ENCODE assay signal across 9 mouse cellular contexts in genomic region chr12:27599149-27599548, GRCm38 (mm10).
A peak's percentile ranks its signal among the peaks of the same experiment; 100 is the strongest.
DNase-seq lines count a peak whose midpoint lies in the region; TF ChIP-seq lines count a peak whose summit lies in the region.
"Had no signal": no experiment of that assay in that cellular context is flagged by ENCODE, and none has a peak within 500 bp of the region (broad histone marks: within the 10 kb centered on the region; RNA-seq: fewer than 3 reads in every experiment).

No protein-coding gene starts in this region.

- TF ChIP-seq CTCF in E14TG2a.4 (conservative IDR thresholded peaks at IDR 0.05; ENCODE audit: low read length): peak; percentile 57

- H3K27me3 ChIP-seq in E14TG2a.4 (ENCODE audit: insufficient read depth, low read length): no peaks in the 10 kb centered on the region; the same call in 1 of the 2 replicates
- H3K27me3 ChIP-seq: neural tube, embryonic 13.5 days had no signal

- H3K9me3 ChIP-seq in E14TG2a.4 (ENCODE audit: low read length): no peaks in the 10 kb centered on the region
- H3K9me3 ChIP-seq: neural tube, embryonic 13.5 days had no signal

- H3K4me3 ChIP-seq in E14TG2a.4 (replicated peaks; ENCODE audit: low read length): no peak overlapping the region
- H3K4me3 ChIP-seq: neural tube, embryonic 13.5 days had no signal

- no peaks in the 10 kb centered on the region for H3K36me3 ChIP-seq in E14TG2a.4 (ENCODE audit: insufficient read depth, low read length)
- H3K36me3 ChIP-seq: neural tube, embryonic 13.5 days had no signal

- DNase-seq in NIH3T3 (ENCODE audit: low read depth): peak; percentile 36
- DNase-seq in cerebellum, postnatal 4 days (ENCODE audit: low spot score in 2 of 2): peak; percentile 64 to 76
- DNase-seq in gastrocnemius, postnatal 25 days: peak; percentile 18
- DNase-seq in layer of hippocampus, postnatal 25 days (ENCODE audit: extremely low spot score in 1 of 2, low spot score in 1 of 2): peak; percentile 42 to 71
- DNase-seq in mesoderm, embryonic 11.5 days (ENCODE audit: low read depth, low spot score): peak; percentile 66
- peak; percentile 27 to 44 for DNase-seq in urinary bladder, adult 18-20 months (ENCODE audit: low spot score in 2 of 2)
- DNase-seq in thymus, postnatal 14 days: no peak

- H3K4me1 ChIP-seq in E14TG2a.4 (replicated peaks; ENCODE audit: low read depth, low read length): no peaks in the 10 kb centered on the region
